ENCODE assay signal across 16 mouse cellular contexts in the genomic region with DNA sequence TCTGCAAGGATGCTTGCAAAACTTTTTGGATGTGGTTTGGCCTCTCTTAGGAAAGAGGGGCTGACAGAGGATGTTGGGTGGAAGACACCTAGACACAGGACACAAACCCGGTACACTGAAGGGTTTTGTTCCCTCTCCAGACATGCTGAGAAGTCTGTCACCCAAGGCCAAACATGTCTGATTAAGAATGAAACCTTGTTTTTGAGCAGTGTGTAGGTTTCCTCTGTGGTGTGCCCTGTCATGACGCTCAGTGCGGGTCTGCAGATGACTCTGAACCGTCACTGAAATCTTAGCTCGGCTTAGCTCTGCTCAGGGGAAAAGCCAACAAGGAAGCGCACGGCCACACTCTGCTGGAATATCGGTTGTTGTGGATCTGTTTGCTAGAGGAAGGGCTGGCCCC.
"Had no signal": no experiment of that assay in that cellular context is flagged by ENCODE, and none has a peak within 500 bp of the region (broad histone marks: within the 10 kb centered on the region; RNA-seq: fewer than 3 reads in every experiment).

No protein-coding gene starts in this region.

- H3K27me3 ChIP-seq: limb, embryonic 13.5 days; liver, embryonic 15.5 days; midbrain, embryonic 12.5 days; neural tube, embryonic 13.5 days; stomach, embryonic 15.5 days had no signal

- H3K36me3 ChIP-seq: limb, embryonic 13.5 days; liver, embryonic 15.5 days; midbrain, embryonic 12.5 days; stomach, embryonic 15.5 days had no signal

- H3K4me1 ChIP-seq: limb, embryonic 13.5 days; midbrain, embryonic 12.5 days; neural tube, embryonic 13.5 days; stomach, embryonic 15.5 days had no signal

- ATAC-seq: midbrain, embryonic 16.5 days had no signal

- H3K27ac ChIP-seq: layer of hippocampus, adult 2 months; limb, embryonic 13.5 days; liver, embryonic 15.5 days; midbrain, embryonic 12.5 days; neural tube, embryonic 13.5 days; stomach, embryonic 15.5 days had no signal

- DNase-seq: kidney, postnatal 10 days; kidney, postnatal 4 days; lung, embryonic 14.5 days; lung, postnatal 10 days; lung, postnatal 4 days; retina, postnatal 1 day; right cerebral cortex, postnatal 14 days; thymus, adult 2 months; thymus, postnatal 36 days had no signal

- H3K4me3 ChIP-seq: layer of hippocampus, adult 2 months; limb, embryonic 13.5 days; liver, embryonic 15.5 days; midbrain, embryonic 12.5 days; neural tube, embryonic 13.5 days; stomach, embryonic 15.5 days had no signal

- H3K4me2 ChIP-seq: limb, embryonic 13.5 days; liver, embryonic 15.5 days; lung, embryonic 14.5 days; midbrain, embryonic 12.5 days; neural tube, embryonic 13.5 days; stomach, embryonic 15.5 days had no signal

- H3K9me3 ChIP-seq: limb, embryonic 13.5 days; liver, embryonic 15.5 days; midbrain, embryonic 12.5 days; neural tube, embryonic 13.5 days; stomach, embryonic 15.5 days had no signal

- H3K9ac ChIP-seq: limb, embryonic 13.5 days; liver, embryonic 15.5 days; lung, embryonic 14.5 days; midbrain, embryonic 12.5 days; neural tube, embryonic 13.5 days; stomach, embryonic 15.5 days had no signal
